Mouse (Mus musculus) ES-CJ7 (cell line): Measurements from ENCODE around the gene Efcab11.
"Not testable (repeated sequence)": the region's sequence is repeated elsewhere in the genome, so short reads cannot be mapped to it uniquely, and the experiment has no call there.

Source experiments
- DNase-seq: peaks from one replicate; pipeline ENCODE4 v3.0.0; 2011; ENCODE audit warnings: low read depth, low spot score

Gene Efcab11

DNA sequence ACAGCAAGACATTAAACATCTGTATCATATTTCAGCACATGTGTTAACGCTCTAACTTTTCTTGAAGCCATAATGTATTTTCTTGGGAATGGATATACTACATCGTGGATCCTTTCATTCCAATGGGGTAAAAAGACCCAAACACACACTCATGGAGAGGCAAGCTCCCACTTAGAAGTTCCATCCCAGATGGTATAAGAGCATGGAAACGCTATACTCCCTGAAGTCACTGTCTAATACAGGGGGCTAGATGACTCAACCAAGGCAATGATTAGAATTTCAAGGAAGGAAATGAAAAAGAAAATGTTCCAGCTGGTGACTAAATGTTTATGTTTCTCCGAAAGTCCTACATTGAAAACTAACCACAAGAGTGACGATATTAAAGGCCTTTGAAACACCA is 76.3 kb downstream of the Efcab11 start:
- no peak for DNase-seq

DNA sequence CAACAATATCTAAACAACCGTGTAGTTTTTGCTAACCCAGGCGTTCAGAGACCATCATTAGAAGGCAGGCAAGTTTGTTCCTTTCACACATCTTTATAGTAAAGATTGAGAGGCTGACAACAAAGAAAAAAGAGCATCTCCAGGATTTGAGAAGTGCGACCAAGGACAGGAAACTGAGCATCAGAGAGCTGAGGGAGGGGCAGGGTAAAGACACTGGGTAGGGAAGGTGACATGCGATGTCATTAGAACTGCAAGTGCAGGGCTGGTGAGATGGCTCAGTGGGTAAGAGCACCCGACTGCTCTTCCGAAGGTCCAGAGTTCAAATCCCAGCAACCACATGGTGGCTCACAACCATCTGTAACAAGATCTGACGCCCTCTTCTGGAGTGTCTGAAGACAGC is 77.5 kb downstream of the Efcab11 start:
- DNase-seq: not testable (repeated sequence)

DNA sequence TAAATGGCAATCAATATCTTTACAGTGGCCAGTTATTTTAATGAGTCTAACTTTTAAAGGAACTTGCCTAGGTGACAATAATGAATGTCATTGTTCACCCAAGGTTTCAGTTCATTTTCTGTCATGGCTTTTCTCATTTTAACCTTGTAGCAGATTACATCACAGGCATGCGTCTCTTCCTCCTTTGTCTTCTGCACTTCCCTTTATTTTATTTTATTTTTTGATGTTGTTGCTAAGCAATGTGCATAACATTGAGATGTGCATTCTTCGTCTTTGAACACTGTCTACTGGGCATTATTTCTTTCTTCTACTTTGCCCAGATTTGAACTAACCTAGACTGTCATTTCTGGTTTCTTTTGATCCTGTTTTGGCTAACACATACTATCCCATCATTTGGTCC is 88.3 kb downstream of the Efcab11 start:
- no peak for DNase-seq

DNA sequence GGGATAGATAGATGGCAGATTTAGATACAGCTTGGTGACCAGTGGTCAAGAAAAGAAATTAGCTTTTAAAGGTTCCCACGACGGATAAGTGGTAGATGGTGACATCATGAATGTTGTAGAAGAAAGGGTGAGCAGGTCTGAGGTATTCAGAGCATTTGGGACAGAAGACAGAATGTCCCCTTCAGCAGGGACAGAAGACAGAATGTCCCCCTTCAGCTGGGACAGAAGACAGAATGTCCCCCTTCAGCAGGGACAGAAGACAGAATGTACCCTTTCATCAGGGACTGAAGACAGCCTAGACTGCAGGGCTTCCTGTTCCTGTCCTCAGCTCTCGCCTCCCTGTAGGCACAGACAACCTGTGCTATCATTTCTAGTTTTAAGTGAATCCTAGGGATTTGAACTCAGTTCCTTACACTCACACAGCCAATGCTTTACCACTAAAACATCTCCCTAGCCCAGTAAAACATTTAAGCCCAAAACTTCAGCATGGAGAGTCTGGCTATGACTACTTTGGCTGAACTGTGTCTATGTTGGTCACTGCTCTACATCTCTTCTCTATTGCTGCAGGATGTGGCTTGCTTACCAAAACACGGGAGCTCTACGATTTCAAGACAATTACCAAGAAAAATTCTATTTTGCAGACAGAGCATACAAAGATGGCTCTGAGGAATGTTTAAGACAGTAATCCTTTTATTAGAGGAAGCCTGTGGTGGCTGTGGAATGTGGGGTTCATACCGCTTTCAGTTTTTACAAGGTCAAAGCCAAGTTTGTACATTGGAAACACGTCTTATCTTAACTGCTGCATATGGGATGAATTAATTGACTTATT is 89.2 kb downstream of the Efcab11 start:
- no peak for DNase-seq

DNA sequence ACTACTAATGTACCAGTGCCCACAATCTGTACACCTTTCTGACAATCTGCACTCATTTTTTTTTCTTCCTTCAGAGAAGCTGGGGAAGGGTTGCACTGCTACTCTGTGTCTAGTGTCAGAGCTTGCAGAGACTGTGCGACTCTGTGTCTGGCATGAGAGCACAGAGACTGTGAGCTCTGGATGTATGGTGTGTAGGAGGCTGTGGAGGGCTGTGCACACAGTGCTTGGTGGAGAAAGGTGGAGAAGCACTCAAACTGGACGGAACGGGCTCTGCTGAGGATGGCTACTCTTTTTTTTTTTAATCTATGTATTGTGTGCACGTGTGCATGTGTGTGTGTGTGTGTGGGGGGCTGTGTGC is 90.1 kb downstream of the Efcab11 start:
- no peak for DNase-seq

DNA sequence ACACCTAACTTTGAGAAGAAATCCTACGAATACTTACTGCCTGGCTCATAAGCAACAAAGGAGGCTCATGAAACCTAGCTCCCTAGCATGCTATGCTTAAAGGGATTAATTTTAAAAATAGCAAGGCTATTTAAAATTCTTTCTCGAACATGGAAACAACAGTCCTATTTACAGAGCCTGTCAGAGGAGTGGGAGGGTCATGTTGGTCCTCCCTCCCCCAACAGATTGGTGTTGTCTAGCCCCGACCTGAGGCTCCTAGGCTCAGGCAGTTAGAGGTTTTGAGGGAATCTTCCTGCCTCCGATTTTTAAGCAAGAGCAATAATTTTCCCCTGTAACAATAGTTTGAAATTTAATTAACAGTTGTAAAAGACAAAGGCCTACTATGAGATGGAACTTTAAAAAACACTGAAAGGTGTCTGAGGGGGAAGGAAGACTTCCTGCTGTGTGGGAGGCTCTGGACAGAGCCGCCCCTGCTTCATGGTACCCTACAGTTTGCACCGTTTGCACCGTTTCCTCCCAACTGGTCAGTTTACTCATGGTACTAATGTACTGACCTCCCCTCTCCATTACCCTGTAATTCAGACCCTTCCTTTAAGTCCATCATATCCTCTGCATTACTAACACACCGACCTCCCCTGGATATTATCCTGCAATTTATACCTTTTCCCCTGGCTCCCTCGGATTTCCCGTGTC is 90.6 kb downstream of the Efcab11 start:
- DNase-seq: no peak

DNA sequence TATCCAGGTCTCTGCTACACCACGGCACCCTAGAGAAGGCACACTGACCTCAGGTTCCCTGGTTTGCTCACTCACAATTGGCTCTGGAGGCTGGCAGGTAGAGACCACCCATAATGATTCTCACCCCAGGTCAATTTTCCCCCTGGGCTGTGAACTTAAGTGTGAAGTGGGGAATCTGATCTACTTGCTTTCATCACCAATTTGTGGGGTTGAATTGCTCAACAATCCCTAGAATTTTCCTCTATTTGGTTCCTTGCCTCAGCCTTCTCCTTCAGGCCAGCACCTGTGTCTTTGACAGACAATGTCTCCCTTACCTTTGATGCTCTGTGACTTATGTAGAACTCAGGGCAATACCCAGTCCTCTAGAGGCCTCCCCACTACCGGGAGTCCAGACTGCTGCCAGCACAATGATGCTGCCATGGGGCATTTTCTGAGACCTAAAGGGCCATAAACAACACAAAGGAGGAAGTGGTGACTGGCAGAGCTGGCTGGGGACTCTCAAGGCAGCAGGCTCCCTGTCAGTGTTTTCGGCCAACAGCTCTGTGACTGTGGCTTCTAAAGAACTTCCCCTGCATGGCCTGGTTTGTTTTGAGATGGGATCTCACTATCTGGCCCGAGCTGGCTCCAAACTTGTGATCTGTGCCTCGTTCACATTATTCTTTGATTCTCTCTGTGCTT is 94.8 kb downstream of the Efcab11 start:
- DNase-seq: no peak

DNA sequence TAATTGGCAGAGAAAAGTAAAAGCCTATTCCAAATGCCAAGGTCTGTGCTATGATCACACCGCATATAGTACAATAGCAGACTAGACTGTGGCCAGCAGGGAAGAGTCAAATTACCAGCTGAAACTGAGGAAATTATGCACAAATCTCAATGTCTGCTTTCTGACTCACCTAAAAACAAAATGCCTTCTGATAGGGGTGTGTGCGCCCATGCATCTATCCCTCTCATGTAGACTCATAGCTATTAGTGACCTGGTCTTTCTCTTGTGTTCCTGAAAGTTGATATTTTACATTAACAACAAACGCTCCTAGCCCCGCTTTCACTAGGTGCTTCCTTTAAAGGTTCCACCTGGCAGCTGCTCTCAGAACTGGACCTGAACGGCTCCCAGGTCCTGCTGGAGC is 102.5 kb downstream of the Efcab11 start:
- no peak for DNase-seq

DNA sequence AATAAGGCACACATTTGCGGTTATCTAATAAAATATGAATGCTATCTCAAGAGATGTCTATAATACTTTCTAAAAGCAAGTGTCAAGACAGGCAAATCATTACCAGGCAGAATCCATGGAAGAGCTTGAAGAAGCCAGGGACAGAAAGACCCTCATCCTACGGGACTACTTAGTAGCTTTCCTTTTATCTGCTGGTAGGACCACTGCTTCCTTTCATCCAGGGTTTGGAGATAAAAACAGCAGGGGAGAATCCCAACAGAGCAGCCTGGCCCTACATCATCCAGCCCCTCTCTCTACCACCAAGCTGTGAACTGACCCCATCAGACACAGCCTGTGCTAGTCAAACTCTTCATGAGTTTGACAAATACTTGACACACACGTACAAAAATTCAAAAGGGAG is 103.8 kb downstream of the Efcab11 start:
- no peak for DNase-seq

DNA sequence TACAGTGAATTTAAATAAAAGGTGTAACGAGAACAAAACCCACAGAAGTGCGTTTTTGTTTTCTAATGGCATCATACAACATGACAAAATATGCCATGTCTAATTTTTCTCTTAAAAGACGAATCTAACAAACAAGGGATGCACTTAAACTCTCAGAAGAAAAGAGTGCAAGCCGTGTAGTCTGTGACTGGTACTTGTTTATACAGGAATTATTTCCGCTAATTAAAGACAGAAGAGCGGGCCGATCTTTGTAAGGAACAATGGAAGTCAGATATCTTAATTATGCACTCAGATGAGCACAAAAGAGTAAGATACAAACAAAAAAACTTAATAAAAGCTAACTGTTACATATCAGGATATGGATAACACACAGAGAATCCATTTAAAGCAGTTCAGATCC is 104.3 kb downstream of the Efcab11 start:
- no peak for DNase-seq

DNA sequence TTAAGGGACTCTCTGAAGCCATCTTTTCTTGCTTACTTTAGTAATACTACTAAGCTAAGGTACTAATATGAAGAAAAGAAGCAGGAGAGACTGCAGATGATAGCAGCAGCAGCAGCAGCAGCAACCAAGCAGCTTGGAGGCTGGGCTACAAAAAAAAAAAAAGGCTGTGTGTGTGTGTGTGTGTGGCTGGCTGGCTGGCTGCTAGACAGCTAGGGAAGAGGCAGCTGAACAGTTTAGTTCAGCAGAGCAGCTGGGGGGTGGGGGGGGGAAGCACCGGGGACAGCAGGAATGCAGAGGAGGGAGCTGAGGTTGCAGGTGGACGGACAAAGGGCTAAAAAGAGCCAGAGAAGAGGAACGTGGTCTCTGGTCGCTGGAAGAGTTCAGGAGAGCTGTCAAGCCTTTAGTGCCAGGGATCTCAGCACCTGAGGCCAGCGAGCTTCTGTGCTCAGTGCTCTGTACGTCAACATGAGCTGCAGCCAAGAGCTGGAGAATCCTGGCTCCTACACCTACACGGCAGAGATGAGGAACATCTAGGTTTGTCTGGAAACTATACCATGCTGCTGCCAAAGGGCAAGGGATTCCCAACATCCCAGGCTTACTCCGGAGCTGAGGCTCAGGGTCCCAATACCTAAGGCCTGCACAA is 107.6 kb downstream of the Efcab11 start:
- no peak for DNase-seq

DNA sequence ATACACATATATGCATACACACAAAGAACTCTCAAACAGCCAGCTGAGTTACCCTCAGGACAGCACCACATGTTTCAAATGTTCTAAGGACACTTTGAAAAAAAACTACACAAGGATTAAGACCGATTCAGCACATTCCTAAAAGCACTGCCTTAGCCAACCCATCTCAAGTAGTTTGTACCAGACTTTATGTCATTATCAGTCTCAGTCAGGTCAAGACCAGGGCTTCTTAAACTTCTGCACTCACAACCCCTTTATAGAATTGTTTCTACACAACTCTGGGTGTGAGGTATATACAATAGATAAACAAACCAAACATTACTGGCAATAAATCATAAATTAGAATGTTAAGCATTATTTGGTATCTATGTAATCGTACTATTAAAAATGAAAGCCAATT is 109.4 kb downstream of the Efcab11 start:
- DNase-seq: no peak

DNA sequence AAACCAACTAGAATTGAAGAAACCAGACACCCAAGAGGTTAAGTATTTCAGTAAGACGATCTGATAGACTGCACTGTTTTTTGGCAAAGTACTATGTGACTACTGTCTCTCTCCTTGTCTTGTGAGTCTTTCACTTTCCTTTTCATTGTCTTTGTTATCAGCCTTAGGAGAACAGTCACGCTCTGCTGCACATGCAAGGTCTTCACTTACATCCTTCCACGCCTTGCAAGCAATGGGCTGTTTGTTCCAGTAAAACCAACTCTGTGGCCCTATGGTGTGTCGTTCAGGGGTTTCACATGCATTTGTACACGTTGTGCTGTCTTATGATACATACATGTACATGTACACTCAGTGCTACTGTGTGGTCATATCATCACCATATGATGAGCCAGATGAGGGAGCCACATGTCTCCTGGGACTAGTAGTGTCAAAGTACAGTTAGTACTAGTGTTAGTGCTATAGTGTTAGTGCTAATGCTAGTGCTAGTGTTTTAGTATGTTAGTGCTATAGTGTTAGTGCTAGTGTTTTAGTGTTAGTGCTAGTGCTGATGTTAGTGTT is 110.5 kb downstream of the Efcab11 start:
- DNase-seq: no peak

DNA sequence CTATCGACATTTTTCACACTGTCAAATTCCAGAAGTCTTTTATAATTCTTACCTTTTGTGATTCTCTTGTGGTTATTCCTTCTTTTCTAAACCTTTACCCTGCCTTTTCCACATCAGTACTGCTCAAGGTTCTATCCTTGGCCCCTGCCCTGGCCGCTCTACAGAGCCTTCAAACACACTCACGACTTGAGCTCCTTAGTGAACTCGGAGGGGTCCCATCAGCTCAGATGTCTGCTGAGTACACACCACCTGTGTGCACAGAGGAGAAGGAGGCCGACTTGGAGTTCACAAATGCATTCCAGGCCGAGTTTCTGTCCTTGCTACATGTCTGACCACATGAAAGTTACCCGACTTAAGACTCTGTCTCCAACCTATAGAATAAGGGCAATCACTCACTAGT is 113.2 kb downstream of the Efcab11 start:
- DNase-seq: no peak

DNA sequence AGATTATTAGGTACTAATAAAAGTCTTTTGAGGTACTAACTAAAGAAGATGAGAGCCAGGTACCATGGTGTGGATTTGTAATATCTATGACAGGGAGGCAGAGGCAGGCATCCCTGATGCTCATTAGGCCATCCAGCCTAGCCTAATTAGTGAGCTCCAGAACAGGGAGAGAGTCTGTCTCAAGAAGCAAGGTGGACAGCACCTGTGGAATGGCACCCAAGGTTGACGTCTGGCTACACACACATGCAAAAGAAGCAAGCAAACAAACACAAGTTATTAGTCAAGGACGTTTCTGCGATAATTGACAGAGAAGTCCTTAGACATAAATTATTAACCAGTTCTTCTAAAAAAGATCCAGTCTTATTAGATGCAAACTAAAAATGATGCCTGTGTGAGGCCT is 114.6 kb downstream of the Efcab11 start:
- DNase-seq: no peak

DNA sequence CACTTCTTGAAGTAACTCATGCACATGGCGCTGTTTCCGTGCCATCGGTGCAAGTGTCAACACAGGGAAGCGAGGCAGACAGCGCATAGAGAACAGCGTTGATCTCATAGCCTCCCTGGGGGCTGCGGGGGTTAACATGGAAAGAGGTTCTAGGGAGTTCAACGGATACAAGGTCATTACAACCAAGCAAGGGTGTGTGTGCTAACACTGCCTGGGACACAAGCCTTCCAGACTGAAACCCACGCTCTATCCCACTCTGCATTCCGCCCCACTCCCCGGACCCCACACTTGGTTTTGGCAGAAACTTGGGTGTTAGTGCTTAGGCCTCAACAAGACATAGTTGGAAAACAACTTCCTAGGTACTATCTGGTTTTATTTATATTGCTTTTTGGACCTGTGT is 116.5 kb downstream of the Efcab11 start:
- no peak for DNase-seq

DNA sequence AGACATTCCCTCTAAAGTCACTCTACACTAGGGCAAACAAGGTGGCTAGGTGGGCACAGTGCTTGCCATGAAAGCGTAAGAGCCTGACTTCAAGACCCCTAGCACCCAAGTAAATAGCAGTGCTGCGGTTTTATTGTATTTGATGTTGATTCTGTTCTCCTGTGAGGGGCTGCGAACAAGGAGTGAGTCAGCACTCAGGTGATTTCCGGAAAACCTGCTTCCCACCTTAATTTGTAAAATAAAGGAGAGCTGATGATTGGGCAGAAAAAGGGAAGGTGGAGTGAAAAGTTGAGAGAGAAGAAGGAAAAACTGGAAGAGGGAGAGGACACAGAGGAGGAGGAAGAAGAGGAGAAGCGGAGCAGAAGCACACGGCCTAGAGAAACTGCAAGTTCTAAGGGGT is 118.3 kb downstream of the Efcab11 start:
- DNase-seq: peak; percentile 36

DNA sequence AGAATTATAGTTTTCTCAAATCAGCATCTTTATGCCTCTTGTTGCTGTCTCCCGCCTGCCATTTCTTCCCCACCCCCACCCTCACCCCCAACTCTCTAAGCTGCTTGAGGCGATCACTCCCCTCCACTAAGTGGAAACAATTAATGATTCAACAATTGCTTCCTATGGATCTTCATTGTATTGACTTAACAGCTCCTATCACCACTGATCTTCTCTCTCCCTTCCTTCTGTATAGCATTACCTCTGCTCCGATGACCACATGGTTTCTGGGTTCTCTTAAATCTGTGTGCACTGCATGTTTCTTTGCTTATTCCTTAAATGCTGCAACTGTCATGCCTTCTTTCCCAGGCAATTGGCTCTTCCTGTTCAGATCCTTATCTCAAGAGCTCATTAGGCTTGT is 120.2 kb downstream of the Efcab11 start:
- no peak for DNase-seq

DNA sequence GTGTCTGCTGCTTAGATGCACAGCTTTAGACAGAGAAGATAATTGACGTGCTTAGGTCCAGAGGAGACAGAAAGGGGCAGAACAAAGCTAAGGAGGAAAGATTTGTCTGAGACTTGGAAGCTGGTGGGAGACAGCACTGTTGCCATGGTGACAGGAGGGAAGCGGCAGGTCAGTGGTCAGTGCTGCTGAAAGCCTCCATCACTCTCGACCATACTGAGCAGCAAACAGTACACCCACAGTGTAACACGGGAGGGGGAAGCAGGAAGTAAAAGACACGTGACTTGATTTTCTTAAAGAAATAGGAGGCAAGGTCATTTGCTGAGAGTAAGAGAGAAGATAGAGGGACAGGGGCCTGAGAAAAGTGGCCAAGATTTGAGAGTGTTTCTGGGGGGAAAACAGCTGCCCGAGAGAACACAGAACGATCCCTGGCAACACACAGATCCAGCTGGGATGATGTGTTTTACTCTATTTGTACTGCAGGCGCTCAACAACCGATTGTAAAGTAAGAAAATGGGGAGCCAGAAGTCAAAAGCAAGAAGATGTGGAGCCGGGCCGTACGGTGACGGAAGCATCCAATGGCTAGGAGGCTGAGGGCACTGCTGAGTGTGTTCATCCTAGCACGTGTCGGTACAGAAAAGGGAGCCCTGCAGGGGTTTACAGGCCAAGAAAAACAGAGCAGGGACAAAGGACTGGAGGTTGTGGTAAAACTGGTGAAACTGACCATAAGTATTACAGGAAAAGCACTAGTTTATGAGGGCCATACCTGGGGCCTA is 126.3 kb downstream of the Efcab11 start:
- no peak for DNase-seq

DNA sequence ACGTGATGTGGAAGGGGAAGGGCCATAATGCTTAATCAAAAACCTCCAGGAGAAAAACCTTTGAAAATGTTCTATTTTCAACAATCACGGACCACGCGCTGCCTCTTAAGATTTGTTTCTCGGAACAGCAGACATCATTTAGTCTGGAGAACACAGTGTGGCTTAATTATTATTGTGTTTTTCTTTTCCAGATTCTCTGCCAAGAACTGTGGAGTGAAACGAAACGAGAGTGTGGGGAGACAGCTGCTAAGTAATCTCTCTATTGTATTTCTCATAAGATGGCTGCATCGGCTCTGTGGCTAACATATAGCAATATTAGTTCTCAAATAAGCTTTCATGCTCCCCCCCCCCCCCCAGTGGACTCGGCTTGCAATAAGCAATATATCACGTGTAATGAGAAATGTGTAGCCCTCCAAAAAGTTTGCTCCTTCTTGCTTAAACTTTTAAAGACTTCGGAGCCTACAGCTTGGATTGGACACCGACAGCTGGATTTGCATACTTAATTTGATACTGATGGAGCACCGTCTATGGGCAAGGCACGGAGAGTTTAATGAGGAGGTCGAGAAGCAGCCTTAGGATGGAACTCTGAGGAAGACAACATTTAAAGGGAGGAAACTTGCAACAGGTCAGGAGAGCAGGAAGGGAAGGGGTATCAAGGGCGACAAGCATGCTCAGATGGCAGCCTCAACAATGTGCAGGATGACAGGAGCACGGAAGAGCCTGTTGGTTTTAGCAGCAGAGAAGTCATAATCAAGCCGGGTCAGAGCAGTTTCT is 127.1 kb downstream of the Efcab11 start:
- no peak for DNase-seq
